Mouse (Mus musculus) forebrain, postnatal 0 days (tissue): ENCODE data around the gene Arpc1a. TPM values are rescaled to one million over a fixed set of nuclear protein-coding genes. Genes with fewer than 3 reads are reported as not detected.
"Not testable (repeated sequence)": the region's sequence is repeated elsewhere in the genome, so short reads cannot be mapped to it uniquely, and the experiment has no call there.

ENCODE experiments used
- ATAC-seq: fragments of 200-750 bp; cut with Nextera tagmentation; 2 replicates; pipeline ENCODE4 v1.8.0; 2017; ENCODE audit warnings: mild to moderate bottlenecking, moderate library complexity
- DNase-seq: peaks from one replicate; pipeline ENCODE4 v3.0.0-alpha.2; 2015
- H3K27ac ChIP-seq: fragments of 300-500 bp; sonication (generic); 2 replicates; pipeline ENCODE4 v1.5.1; 2014; ENCODE audit warnings: low read depth, mild to moderate bottlenecking, antibody characterized with exemption, low read length, moderate library complexity, mixed read lengths
- H3K27me3 ChIP-seq: fragments of 300-500 bp; sonication (generic); 2 replicates; pipeline ENCODE4 v1.6.1; 2014; ENCODE audit warnings: mild to moderate bottlenecking, low read length, mixed read lengths; ENCODE audit not compliant: insufficient read depth
- H3K36me3 ChIP-seq: fragments of 300-500 bp; sonication (generic); 2 replicates; pipeline ENCODE4 v1.6.1; 2014; ENCODE audit warnings: mild to moderate bottlenecking, moderate library complexity; ENCODE audit not compliant: insufficient read depth
- H3K4me1 ChIP-seq: fragments of 300-500 bp; sonication (generic); 2 replicates; pipeline ENCODE4 v1.6.1; 2014; ENCODE audit warnings: antibody characterized with exemption; ENCODE audit not compliant: insufficient read depth
- H3K4me2 ChIP-seq: fragments of 300-500 bp; sonication (generic); 2 replicates; pipeline ENCODE4 v1.6.1; 2014; ENCODE audit warnings: low read depth, mild to moderate bottlenecking, moderate library complexity
- H3K4me3 ChIP-seq: fragments of 300-500 bp; sonication (generic); 2 replicates; pipeline ENCODE4 v1.5.1; 2014; ENCODE audit warnings: low read depth, low read length, mixed read lengths
- H3K9ac ChIP-seq: fragments of 300-500 bp; sonication (generic); 2 replicates; pipeline ENCODE4 v1.6.1; 2014; ENCODE audit warnings: mild to moderate bottlenecking
- H3K9me3 ChIP-seq: fragments of 300-500 bp; sonication (generic); 2 replicates; pipeline ENCODE4 v1.6.1; 2016; ENCODE audit warnings: low read length
- CTCF ChIP-seq: sonication (generic); IDR thresholded peaks from 2 replicates; pipeline ENCODE4 v1.5.1; 2016; ENCODE audit warnings: antibody characterized with exemption, control low read depth, low read depth
- WGBS: fragments of 180-500 bp; shearing (Covaris S2); extraction: QIAGEN DNeasy Blood & Tissue Kit; methylation state at CpG from one replicate; pipeline ENCODE4 v1.1.7; 2014; 5-methylcytosine and 5-hydroxymethylcytosine counted together
- polyA plus RNA-seq: library from polyadenylated mRNA; unstranded; fragments of >200 nt; fragmentation: Nextera tagmentation; extraction: Ambion mirVana; gene quantifications from 2 replicates; pipeline ENCODE4 v1.2.1, GENCODE M21; 2015
- total RNA-seq: library from RNA; depleted of rRNA; stranded (reverse); fragments of >200 nt; gene quantifications from 2 replicates; pipeline ENCODE4 v1.2.3, GENCODE M21; 2014; rRNA removed

Gene Arpc1a
- total RNA-seq (146 and 156 TPM in 2 replicates), polyA plus RNA-seq (246 and 273 TPM in 2 replicates)

GRCm38 (mm10) chr5:145083632-145084451, at the start of gene Arpc1a, which contains the start of gene Kpna7:
Gene Arpc1a (plus strand): TSS chr5:145083830.
Gene Kpna7 (minus strand): TSS chr5:145084030.
- DNase-seq = peak; percentile 98
- H3K36me3 ChIP-seq = no peaks in the 10 kb centered on the region
- peaks cover 7% of the 10 kb centered on the region; the same call in 1 of the 2 replicates for H3K4me1 ChIP-seq
- H3K27ac ChIP-seq = peak within 1 kb of the TSS; percentile 85
- 1% methylated on average over 49 of the region's 54 CpGs for WGBS
- no peaks in the 10 kb centered on the region for H3K27me3 ChIP-seq
- TF ChIP-seq CTCF = no peak
- H3K9ac ChIP-seq = peak within 1 kb of the TSS; percentile 93
- peak; percentile 98 for ATAC-seq
- H3K9me3 ChIP-seq = no peaks in the 10 kb centered on the region
- peak within 1 kb of the TSS; percentile 85 for H3K4me2 ChIP-seq
- peak within 1 kb of the TSS; percentile 87 for H3K4me3 ChIP-seq

- ATAC-seq = no peak
- no peaks in the 10 kb centered on the region for H3K27me3 ChIP-seq
- H3K36me3 ChIP-seq = no peaks in the 10 kb centered on the region
- no peak for DNase-seq
- H3K9ac ChIP-seq = no peak overlapping the region
- H3K4me1 ChIP-seq = no peaks in the 10 kb centered on the region
- no peak overlapping the region for H3K4me3 ChIP-seq
- WGBS = 40% methylated on average over 4 of the region's 4 CpGs
- H3K27ac ChIP-seq = no peak overlapping the region
- peak; percentile 30 for TF ChIP-seq CTCF
- no peaks in the 10 kb centered on the region for H3K9me3 ChIP-seq
- H3K4me2 ChIP-seq = no peak overlapping the region
Measured at GRCm38 (mm10) chr5:145041628-145042027, 42.0 kb upstream of the Arpc1a start.

GRCm38 (mm10) chr5:145042690-145043089, 40.9 kb upstream of the Arpc1a start, which contains the start of gene 1700018F24Rik:
Gene 1700018F24Rik (plus strand): TSS chr5:145042990.
- H3K9ac ChIP-seq, H3K4me1 ChIP-seq, H3K4me2 ChIP-seq, H3K9me3 ChIP-seq, ATAC-seq, DNase-seq, H3K36me3 ChIP-seq, H3K4me3 ChIP-seq, H3K27me3 ChIP-seq, H3K27ac ChIP-seq: not testable (repeated sequence)
- 72% methylated on average over 2 of the region's 3 CpGs for WGBS

- H3K27me3 ChIP-seq, DNase-seq, H3K4me1 ChIP-seq, H3K9ac ChIP-seq, H3K9me3 ChIP-seq, H3K4me3 ChIP-seq, H3K27ac ChIP-seq, H3K4me2 ChIP-seq, ATAC-seq, H3K36me3 ChIP-seq: not testable (repeated sequence)
- WGBS = 86% methylated on average over 3 of the region's 3 CpGs
Measured at GRCm38 (mm10) chr5:145054187-145054586, 29.4 kb upstream of the Arpc1a start.

GRCm38 (mm10) chr5:145057907-145058306, 25.7 kb upstream of the Arpc1a start:
- 17% methylated on average over 8 of the region's 8 CpGs for WGBS
- Histone ChIP-seq H3K27me3 (no peaks in the 10 kb centered on the region), H3K36me3 (no peaks in the 10 kb centered on the region), H3K4me2 (no peak overlapping the region), H3K4me1 (no peaks in the 10 kb centered on the region), H3K4me3 (no peak overlapping the region), H3K27ac (no peak overlapping the region), H3K9me3 (no peaks in the 10 kb centered on the region), H3K9ac (no peak overlapping the region)
- DNase-seq (no peak), ATAC-seq (peak; percentile 69)
- TF ChIP-seq CTCF = no peak

- H3K9me3 ChIP-seq = no peaks in the 10 kb centered on the region
- H3K36me3 ChIP-seq = no peaks in the 10 kb centered on the region
- no peaks in the 10 kb centered on the region for H3K4me1 ChIP-seq
- 87% methylated on average over 7 of the region's 7 CpGs for WGBS
- TF ChIP-seq CTCF = no peak
- H3K27me3 ChIP-seq = no peaks in the 10 kb centered on the region
- ATAC-seq (no peak), DNase-seq (no peak)
- H3K9ac ChIP-seq = no peak overlapping the region
- no peak overlapping the region for H3K4me2 ChIP-seq
- H3K4me3 ChIP-seq = no peak overlapping the region
- H3K27ac ChIP-seq = no peak overlapping the region
Measured at GRCm38 (mm10) chr5:145058722-145059121, 24.9 kb upstream of the Arpc1a start.

- H3K27me3 ChIP-seq = no peaks in the 10 kb centered on the region
- H3K4me3 ChIP-seq = no peak overlapping the region
- no peak overlapping the region for H3K27ac ChIP-seq
- DNase-seq (no peak), ATAC-seq (no peak)
- H3K36me3 ChIP-seq = no peaks in the 10 kb centered on the region
- H3K4me2 ChIP-seq = no peak overlapping the region
- H3K4me1 ChIP-seq = no peaks in the 10 kb centered on the region
- TF ChIP-seq CTCF = no peak
- no peak overlapping the region for H3K9ac ChIP-seq
- no peaks in the 10 kb centered on the region for H3K9me3 ChIP-seq
- WGBS = 83% methylated on average over 2 of the region's 2 CpGs
Measured at GRCm38 (mm10) chr5:145059524-145059923, 24.1 kb upstream of the Arpc1a start.
